Mouse (Mus musculus) CH12.LX (cell line): ENCODE results near the gene Polr2f. TPM values are rescaled to one million over a fixed set of nuclear protein-coding genes. Genes with fewer than 3 reads are reported as not detected.

Source experiments
- DNase-seq: peaks from one replicate; pipeline ENCODE4 v3.0.0-alpha.2; 2013; ENCODE audit errors: extremely low read depth
- H3K27ac ChIP-seq: 2 replicates; pipeline ENCODE4 v1.5.1; 2012; ENCODE audit warnings: low read depth, mild to moderate bottlenecking, control low read depth, moderate library complexity; ENCODE audit not compliant: insufficient read depth
- H3K27me3 ChIP-seq: replicated peaks from 2 replicates; pipeline ENCODE3; 2012; ENCODE audit warnings: inconsistent platforms
- H3K36me3 ChIP-seq, 2 experiments: replicated peaks in 1 of 2; 2 replicates each; pipeline versions ENCODE3 to v1.6.1; 2012; ENCODE audit warnings: inconsistent platforms in 1 of 2, low read length in 1 of 2, mild to moderate bottlenecking in 1 of 2, mixed read lengths in 1 of 2, moderate library complexity in 1 of 2; ENCODE audit not compliant: control insufficient read depth in 1 of 2, insufficient read depth in 1 of 2
- H3K4me1 ChIP-seq, 2 experiments: 2 replicates each; pipeline ENCODE4 v1.6.1; 2012; ENCODE audit warnings: inconsistent platforms in 1 of 2, moderate library complexity in 1 of 2; ENCODE audit not compliant: insufficient read depth in 2 of 2, control insufficient read depth in 1 of 2
- H3K4me2 ChIP-seq: 2 replicates; pipeline ENCODE4 v1.6.1; 2012; ENCODE audit warnings: low read depth, mild to moderate bottlenecking, control low read depth; ENCODE audit not compliant: poor library complexity, insufficient read depth, severe bottlenecking
- H3K4me3 ChIP-seq, 3 experiments: fragments of 150-350 bp in 1 of 3; sonication (generic) in 1 of 3; replicated peaks in 1 of 3; 2 replicates each; pipeline versions ENCODE3 to v1.5.1; 2011 to 2012; ENCODE audit warnings: low read depth in 2 of 3, low read length in 2 of 3, mild to moderate bottlenecking in 2 of 3, moderate library complexity in 2 of 3, control low read depth in 1 of 3, improper control_type of control experiment in 1 of 3, inconsistent platforms in 1 of 3, mixed read lengths in 1 of 3; ENCODE audit not compliant: poor library complexity in 1 of 3
- H3K79me2 ChIP-seq: replicated peaks from 2 replicates; pipeline ENCODE4 v1.6.1; 2012; ENCODE audit warnings: mild to moderate bottlenecking, moderate library complexity; ENCODE audit not compliant: control insufficient read depth, poor library complexity, insufficient read depth, severe bottlenecking; ENCODE audit errors: extremely low read depth
- H3K9ac ChIP-seq: 2 replicates; pipeline ENCODE4 v1.6.1; 2012; ENCODE audit warnings: low read depth, mild to moderate bottlenecking, control low read depth, moderate library complexity; ENCODE audit not compliant: insufficient read depth
- H3K9me3 ChIP-seq: replicated peaks from 2 replicates; pipeline ENCODE3; 2012; ENCODE audit warnings: low read length, inconsistent platforms, mixed read lengths
- BHLHE40 ChIP-seq: IDR thresholded peaks from 2 replicates; pipeline ENCODE4 v1.6.1; 2011; ENCODE audit warnings: mild to moderate bottlenecking, low read depth, low read length, improper control_type of control experiment
- CHD1 ChIP-seq: IDR thresholded peaks from 2 replicates; pipeline ENCODE4 v1.6.1; 2012; ENCODE audit warnings: low read depth, low read length, improper control_type of control experiment, inconsistent platforms
- CHD2 ChIP-seq: IDR thresholded peaks from 2 replicates; pipeline ENCODE4 v1.6.1; 2011; ENCODE audit warnings: low read length, improper control_type of control experiment
- CTCF ChIP-seq, 2 experiments: IDR thresholded peaks in 1 of 2; conservative IDR thresholded peaks in 1 of 2; 2 replicates each; pipeline ENCODE4 v1.5.1; 2011 to 2012; ENCODE audit warnings: low read depth in 2 of 2, low read length in 2 of 2, improper control_type of control experiment in 1 of 2, inconsistent platforms in 1 of 2, mild to moderate bottlenecking in 1 of 2, moderate library complexity in 1 of 2
- ELF1 ChIP-seq: IDR thresholded peaks from 2 replicates; pipeline ENCODE4 v1.6.1; 2014; ENCODE audit warnings: low read depth, mild to moderate bottlenecking, inconsistent platforms, low read length, improper control_type of control experiment
- ETS1 ChIP-seq: conservative IDR thresholded peaks from 2 replicates; pipeline ENCODE4 v1.6.1; 2012; ENCODE audit warnings: low read depth, mild to moderate bottlenecking, inconsistent platforms, low read length, improper control_type of control experiment, moderate library complexity
- HCFC1 ChIP-seq: IDR thresholded peaks from 2 replicates; pipeline ENCODE4 v1.6.1; 2012; ENCODE audit warnings: low read depth, mild to moderate bottlenecking, inconsistent platforms, low read length, improper control_type of control experiment
- JUND ChIP-seq: conservative IDR thresholded peaks from 2 replicates; pipeline ENCODE4 v1.6.1; 2011; ENCODE audit warnings: low read depth, low read length, improper control_type of control experiment
- MAFK ChIP-seq: IDR thresholded peaks from 2 replicates; pipeline ENCODE4 v1.6.1; 2011; ENCODE audit warnings: low read length, improper control_type of control experiment; ENCODE audit not compliant: insufficient replicate concordance
- MAX ChIP-seq: IDR thresholded peaks from 2 replicates; pipeline ENCODE4 v1.6.1; 2011; ENCODE audit warnings: low read length, improper control_type of control experiment
- MAZ ChIP-seq: IDR thresholded peaks from 2 replicates; pipeline ENCODE4 v1.6.1; 2012; ENCODE audit warnings: low read depth, mild to moderate bottlenecking, inconsistent platforms, low read length, improper control_type of control experiment, moderate library complexity
- MEF2A ChIP-seq: IDR thresholded peaks from 2 replicates; pipeline ENCODE4 v1.6.1; 2014; ENCODE audit warnings: low read depth, mild to moderate bottlenecking, inconsistent platforms, low read length, improper control_type of control experiment, borderline replicate concordance
- MYC ChIP-seq: IDR thresholded peaks from 2 replicates; pipeline ENCODE4 v1.6.1; 2011; ENCODE audit warnings: low read depth, mild to moderate bottlenecking, improper control_type of control experiment, low read length
- NELFE ChIP-seq: IDR thresholded peaks from 2 replicates; pipeline ENCODE4 v1.6.1; 2011; ENCODE audit warnings: low read depth, low read length, improper control_type of control experiment
- NRF1 ChIP-seq: IDR thresholded peaks from 2 replicates; pipeline ENCODE4 v1.6.1; 2014; ENCODE audit warnings: low read depth, mild to moderate bottlenecking, inconsistent platforms, low read length, improper control_type of control experiment, moderate library complexity
- PAX5 ChIP-seq: IDR thresholded peaks from 2 replicates; pipeline ENCODE4 v1.6.1; 2012; ENCODE audit warnings: low read length, inconsistent platforms, mixed read lengths
- POLR2AphosphoS2 ChIP-seq: IDR thresholded peaks from 2 replicates; pipeline ENCODE4 v1.6.1; 2011; ENCODE audit warnings: low read depth, low read length, improper control_type of control experiment
- RAD21 ChIP-seq: IDR thresholded peaks from 2 replicates; pipeline ENCODE4 v1.6.1; 2011; ENCODE audit warnings: low read depth, mild to moderate bottlenecking, low read length, improper control_type of control experiment, moderate library complexity
- SMC3 ChIP-seq: IDR thresholded peaks from 2 replicates; pipeline ENCODE4 v1.6.1; 2011; ENCODE audit warnings: low read depth, low read length, improper control_type of control experiment
- TCF12 ChIP-seq: IDR thresholded peaks from 2 replicates; pipeline ENCODE4 v1.6.1; 2014; ENCODE audit warnings: low read depth, mild to moderate bottlenecking, inconsistent platforms, low read length, improper control_type of control experiment
- USF1 ChIP-seq: IDR thresholded peaks from 2 replicates; pipeline ENCODE4 v1.6.1; 2014; ENCODE audit warnings: low read depth, mild to moderate bottlenecking, inconsistent platforms, low read length, improper control_type of control experiment
- USF2 ChIP-seq: conservative IDR thresholded peaks from 2 replicates; pipeline ENCODE4 v1.6.1; 2011; ENCODE audit warnings: low read depth, low read length, improper control_type of control experiment
- ZKSCAN1 ChIP-seq: IDR thresholded peaks from 2 replicates; pipeline ENCODE4 v1.6.1; 2012; ENCODE audit warnings: low read depth, inconsistent platforms, low read length, improper control_type of control experiment, borderline replicate concordance
- ZNF384 ChIP-seq: IDR thresholded peaks from 2 replicates; pipeline ENCODE4 v1.6.1; 2012; ENCODE audit warnings: low read depth, low read length, improper control_type of control experiment, inconsistent platforms
- dilution Hi-C: fragments of 300-500 bp; cut with MboI; formaldehyde crosslinking; loops from 2 replicates; pipeline ENCODE4 v1.14.3; 2020; ENCODE audit warnings: low sequenced_read_pairs; ENCODE audit not compliant: extremely low pct_unique_long_range_greater_than_20kb, extremely low pct_ligation_motif_present
- in situ Hi-C: fragments of 300-500 bp; cut with MboI; formaldehyde crosslinking; loops from 3 replicates; pipeline ENCODE4 v1.14.3; 2019; ENCODE audit warnings: low sequenced_read_pairs, low pct_ligation_motif_present, low pct_unique_long_range_greater_than_20kb, mixed read lengths
- polyA plus RNA-seq: library from polyadenylated mRNA; unstranded; fragments of >175 nt; gene quantifications from 2 replicates; pipeline ENCODE4 v1.2.1, GENCODE M21; 2012; ENCODE audit warnings: low read depth; ENCODE audit not compliant: insufficient read length
- total RNA-seq, 2 experiments: library from RNA; depleted of rRNA; stranded (reverse); fragments of 300-350 nt in 1 of 2; fragments of >200 nt in 1 of 2; gene quantifications; 2 replicates each; pipeline ENCODE4 v1.2.3; 2012 to 2014

Polr2f gene
- total and polyA plus RNA-seq, 3 experiments, result 218 to 414 (median 286) TPM

GRCm38 (mm10) chr15:79134496-79135270 lies 6.1 kb upstream of the Polr2f start:
- Histone ChIP-seq H3K79me2 (no peaks in the 10 kb centered on the region), H3K4me1 (peaks cover 0 to 9% of the 10 kb centered on the region in 2 experiments; a peak in 1 of 4 replicates), H3K27me3 (no peaks in the 10 kb centered on the region), H3K36me3 (peaks cover 42 to 58% of the 10 kb centered on the region in 2 experiments), H3K4me3 (no peak overlapping the region), H3K9ac (no peak overlapping the region), H3K4me2 (no peak overlapping the region), H3K27ac (no peak overlapping the region), H3K9me3 (no peaks in the 10 kb centered on the region)
- dilution Hi-C loops (no loop called here), in situ Hi-C loops (loop anchor here (5.0 kb wide), 1 partner anchor 37 kb away; no protein-coding TSS in a partner anchor)
- TF ChIP-seq HCFC1, result no peak
- TF ChIP-seq USF2, result no peak
- TF ChIP-seq ETS1, result no peak
- no peak for TF ChIP-seq PAX5
- TF ChIP-seq JUND, result no peak
- TF ChIP-seq RAD21, result no peak
- no peak for TF ChIP-seq ELF1
- TF ChIP-seq USF1, result no peak
- no peak for TF ChIP-seq MEF2A
- TF ChIP-seq MYC, result no peak
- TF ChIP-seq CHD2, result no peak
- TF ChIP-seq MAX, result no peak
- TF ChIP-seq MAZ, result no peak
- TF ChIP-seq SMC3, result no peak
- no peak for TF ChIP-seq POLR2AphosphoS2
- no peak for TF ChIP-seq CHD1
- TF ChIP-seq TCF12, result no peak
- TF ChIP-seq ZKSCAN1, result no peak
- TF ChIP-seq NRF1, result no peak
- TF ChIP-seq MAFK, result no peak
- DNase-seq, result no peak

GRCm38 (mm10) chr15:79135332-79135731 lies 5.5 kb upstream of the Polr2f start:
- Histone ChIP-seq H3K27ac (no peak overlapping the region), H3K9ac (no peak overlapping the region), H3K27me3 (peaks cover under 1% of the 10 kb centered on the region), H3K36me3 (peaks cover 36 to 52% of the 10 kb centered on the region in 2 experiments), H3K4me2 (no peak overlapping the region), H3K79me2 (no peaks in the 10 kb centered on the region), H3K4me1 (peaks cover 0 to 10% of the 10 kb centered on the region in 2 experiments; a peak in 2 of 4 replicates), H3K9me3 (no peaks in the 10 kb centered on the region), H3K4me3 (no peak overlapping the region)
- dilution Hi-C loops, result no loop called here
- TF ChIP-seq ZNF384, result no peak
- no peak for TF ChIP-seq ZKSCAN1
- TF ChIP-seq CTCF (conservative IDR thresholded peaks at IDR 0.05 in 1 of 2, IDR thresholded peaks at IDR 0.05 in 1 of 2; ENCODE audit: low read depth in 2 of 2, low read length in 2 of 2), result no peak
- TF ChIP-seq NRF1, result no peak
- TF ChIP-seq BHLHE40, result no peak
- TF ChIP-seq CHD2, result no peak
- TF ChIP-seq NELFE, result no peak
- TF ChIP-seq ETS1, result no peak
- in situ Hi-C loops, result loop anchor here (5.0 kb wide), 1 partner anchor 38 kb away; no protein-coding TSS in a partner anchor
- DNase-seq, result no peak
